Mouse (Mus musculus) spleen, postnatal 10 days (tissue): ENCODE measurements around the gene Ndufa4.
"Not testable (repeated sequence)": the region's sequence is repeated elsewhere in the genome, so short reads cannot be mapped to it uniquely, and the experiment has no call there.

Experiments
- DNase-seq, 2 experiments: peaks; one replicate each; pipeline ENCODE4 v3.0.0; 2021 to 2022; ENCODE audit warnings: low spot score in 2 of 2

Ndufa4 gene

GRCm38 (mm10) chr6:11907269-11908032, at the start of gene Ndufa4, which contains the start of gene Phf14:
TSS of gene Ndufa4 (minus strand) at chr6:11907497.
TSS of gene Phf14 (plus strand) at chr6:11907809.
- peak; percentile 92 for DNase-seq

- no peak for DNase-seq
Measured at GRCm38 (mm10) chr6:11948100-11948499, 40.8 kb upstream of the Ndufa4 start.

GRCm38 (mm10) chr6:11942089-11942488, 34.8 kb upstream of the Ndufa4 start:
- DNase-seq, result no peak

- no peak for DNase-seq
Measured at GRCm38 (mm10) chr6:11940895-11941294, 33.6 kb upstream of the Ndufa4 start.

- no peak for DNase-seq
Measured at GRCm38 (mm10) chr6:11933403-11933802, 26.1 kb upstream of the Ndufa4 start.

- DNase-seq, result no peak
Measured at GRCm38 (mm10) chr6:11927485-11927884, 20.2 kb upstream of the Ndufa4 start.

- peak in 1 of 2 experiments; percentile 66 for DNase-seq
Measured at GRCm38 (mm10) chr6:11926082-11926595, 18.8 kb upstream of the Ndufa4 start.

- DNase-seq, result peak; percentile 75 to 90
Measured at GRCm38 (mm10) chr6:11925496-11926041, 18.3 kb upstream of the Ndufa4 start.

GRCm38 (mm10) chr6:11908170-11908569, 873 bp upstream of the Ndufa4 start:
- DNase-seq, result no peak

GRCm38 (mm10) chr6:11906890-11907268, 418 bp downstream of the Ndufa4 start:
- DNase-seq, result no peak

GRCm38 (mm10) chr6:11900809-11901310, 6.4 kb downstream of the Ndufa4 start:
- DNase-seq, result no peak

GRCm38 (mm10) chr6:11875364-11875763, 31.9 kb downstream of the Ndufa4 start:
- not testable (repeated sequence) for DNase-seq
